Mouse (Mus musculus) small intestine, adult 2 months (tissue): ENCODE results near the gene Duxbl2. TPM values are rescaled to one million over a fixed set of nuclear protein-coding genes. Genes with fewer than 3 reads are reported as not detected.
"Not testable (repeated sequence)": the region's sequence is repeated elsewhere in the genome, so short reads cannot be mapped to it uniquely, and the experiment has no call there.

Experiments
- H3K27ac ChIP-seq: fragments of 200-500 bp; 2 replicates; pipeline ENCODE4 v1.5.1; 2012; ENCODE audit warnings: low read depth, low read length, control low read depth, inconsistent platforms; ENCODE audit not compliant: insufficient read depth
- H3K27me3 ChIP-seq: fragments of 200-500 bp; 2 replicates; pipeline ENCODE4 v1.6.1; 2012; ENCODE audit warnings: mild to moderate bottlenecking, moderate library complexity, low read length, inconsistent platforms; ENCODE audit not compliant: control insufficient read depth, insufficient read depth
- H3K36me3 ChIP-seq: fragments of 200-500 bp; 2 replicates; pipeline ENCODE4 v1.6.1; 2012; ENCODE audit warnings: mild to moderate bottlenecking, low read length, control low read depth, inconsistent platforms; ENCODE audit not compliant: control insufficient read depth, insufficient read depth
- H3K4me1 ChIP-seq: fragments of 200-500 bp; 2 replicates; pipeline ENCODE4 v1.6.1; 2012; ENCODE audit warnings: low read length, inconsistent platforms, mixed read lengths; ENCODE audit not compliant: control insufficient read depth, insufficient read depth, insufficient read length
- H3K4me3 ChIP-seq: fragments of 200-500 bp; 2 replicates; pipeline ENCODE4 v1.5.1; 2012; ENCODE audit warnings: low read depth, mild to moderate bottlenecking, control low read depth, inconsistent platforms, low read length, moderate library complexity
- WGBS: fragments of 180-500 bp; shearing (Covaris S2); methylation state at CpG from one replicate; pipeline ENCODE4 v1.1.7; 2018; 5-methylcytosine and 5-hydroxymethylcytosine counted together
- polyA plus RNA-seq: library from polyadenylated mRNA; depleted of rRNA; stranded (reverse); fragments of >200 nt; gene quantifications from 2 replicates; pipeline ENCODE4 v1.2.3, GENCODE M21; 2012; rRNA removed

Gene Duxbl2
- polyA plus RNA-seq = 0.08 TPM in 1 of 2 replicates, not detected in the other

DNA sequence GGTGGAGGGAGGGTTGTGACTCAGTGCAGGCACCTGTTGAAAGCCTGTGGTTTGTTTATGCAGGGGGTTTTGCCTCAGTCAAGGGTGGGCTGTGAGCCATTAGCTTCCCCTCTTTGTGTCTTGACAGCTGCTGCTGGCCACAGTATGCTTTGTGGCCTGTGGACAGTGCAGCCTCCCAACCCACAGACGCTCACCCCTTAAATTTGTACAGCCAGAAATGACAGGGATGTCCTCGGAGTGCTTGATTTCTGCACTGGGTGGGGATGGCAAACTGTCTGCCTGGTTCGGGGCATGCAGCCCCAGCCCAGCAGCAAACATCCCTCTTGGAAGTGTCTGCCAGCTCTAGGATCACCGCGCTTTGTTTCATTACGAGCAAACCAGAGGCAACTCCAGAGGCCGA, at the start of gene Duxbl2:
Gene Duxbl2, plus strand, starts transcription at position 200 of the 400 bp plus-strand sequence.
- not testable (repeated sequence) for H3K27me3 ChIP-seq, H3K4me3 ChIP-seq, H3K36me3 ChIP-seq, H3K4me1 ChIP-seq, H3K27ac ChIP-seq
- WGBS = no CpG with 5 or more reads among the region's 7 CpGs

DNA sequence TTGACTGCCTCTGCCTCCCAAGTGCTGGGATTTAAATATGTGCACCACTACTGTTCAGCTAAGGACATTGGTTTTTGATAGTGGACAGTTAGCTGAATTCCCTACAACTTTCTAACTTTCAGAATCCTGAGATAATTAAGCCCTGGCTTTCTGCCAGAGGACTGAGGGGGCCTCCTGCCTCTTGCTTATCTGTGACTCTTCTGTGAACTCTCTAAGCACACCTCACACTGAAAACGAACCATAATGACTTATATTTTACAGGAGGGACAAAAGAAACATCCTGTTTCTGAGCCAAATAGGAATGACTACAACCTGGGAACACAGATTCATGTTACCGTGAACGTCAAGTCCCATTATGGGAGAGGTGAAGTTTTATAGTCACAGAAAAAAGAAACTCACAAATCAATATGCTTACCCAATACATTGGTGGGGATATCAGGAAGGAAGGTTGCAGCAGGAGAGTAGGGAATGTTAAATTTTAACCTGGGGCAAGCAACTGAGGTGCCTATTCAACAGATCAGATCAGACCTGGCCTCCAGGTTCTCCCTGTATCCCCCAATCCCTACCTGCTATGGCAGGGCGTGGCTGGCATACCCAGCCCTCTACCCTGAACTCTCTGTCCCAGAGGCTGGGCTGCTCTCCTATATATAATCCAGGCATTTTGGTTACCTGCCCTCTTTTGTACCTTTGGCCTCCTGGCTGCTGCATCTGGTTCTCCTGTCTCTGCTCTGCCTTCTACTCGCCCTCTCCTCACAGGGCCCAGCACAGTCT, 41.3 kb upstream of the Duxbl2 start:
- H3K27me3 ChIP-seq, H3K4me1 ChIP-seq, H3K4me3 ChIP-seq, H3K27ac ChIP-seq, H3K36me3 ChIP-seq: not testable (repeated sequence)
- WGBS = no CpG with 5 or more reads among the region's 5 CpGs

DNA sequence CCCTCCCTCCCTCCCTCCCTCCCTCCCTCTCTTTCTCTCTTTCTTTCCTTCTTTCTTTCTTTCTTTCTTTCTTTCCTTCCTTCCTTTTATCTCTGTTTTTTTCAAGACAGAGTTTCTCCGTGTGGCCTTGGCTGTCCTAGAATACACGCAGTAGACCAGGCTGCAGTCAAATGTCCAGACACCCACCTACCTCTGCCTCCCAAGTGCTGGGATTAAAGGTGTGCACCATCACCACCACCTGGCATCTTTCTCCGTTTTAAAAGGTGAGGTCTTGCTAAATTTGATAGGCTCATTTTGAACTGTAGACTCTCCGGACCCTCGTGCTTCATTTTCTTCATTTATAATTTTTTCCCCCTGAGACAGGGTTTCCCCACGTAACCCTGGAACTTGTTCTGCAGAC, 36.9 kb upstream of the Duxbl2 start, which contains the start of gene Cphx2:
Gene Cphx2, plus strand, starts transcription at position 301 of the 400 bp plus-strand sequence.
- H3K27me3 ChIP-seq, H3K36me3 ChIP-seq, H3K4me3 ChIP-seq, H3K4me1 ChIP-seq, H3K27ac ChIP-seq: not testable (repeated sequence)
- WGBS = no CpG with 5 or more reads among the region's 6 CpGs

DNA sequence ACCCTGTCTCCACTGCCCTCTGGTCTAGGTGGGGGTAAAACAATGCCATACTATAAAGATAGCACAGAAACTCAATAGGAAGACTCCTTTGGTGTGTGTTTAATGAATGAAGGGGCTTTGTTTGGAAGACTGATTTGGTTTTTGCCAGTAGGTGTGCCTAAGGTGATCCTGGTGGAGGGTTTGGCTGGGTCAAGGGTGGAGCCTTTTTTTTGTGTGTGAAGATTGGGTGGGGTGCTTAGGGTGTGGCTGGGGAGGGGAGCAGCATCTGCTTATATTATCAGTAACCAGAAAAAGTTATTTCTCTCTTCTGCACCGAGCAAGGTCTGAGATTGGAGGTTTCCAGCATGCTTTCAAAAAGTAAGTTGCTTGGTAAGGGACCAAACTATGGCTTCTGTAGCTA, 36.2 kb upstream of the Duxbl2 start, which contains the start of gene Cphx3:
Gene Cphx3, plus strand, starts transcription at position 301 of the 400 bp plus-strand sequence.
- H3K27me3 ChIP-seq, H3K27ac ChIP-seq, H3K36me3 ChIP-seq, H3K4me1 ChIP-seq, H3K4me3 ChIP-seq: not testable (repeated sequence)
- WGBS = no CpG with 5 or more reads among the region's 1 CpGs

DNA sequence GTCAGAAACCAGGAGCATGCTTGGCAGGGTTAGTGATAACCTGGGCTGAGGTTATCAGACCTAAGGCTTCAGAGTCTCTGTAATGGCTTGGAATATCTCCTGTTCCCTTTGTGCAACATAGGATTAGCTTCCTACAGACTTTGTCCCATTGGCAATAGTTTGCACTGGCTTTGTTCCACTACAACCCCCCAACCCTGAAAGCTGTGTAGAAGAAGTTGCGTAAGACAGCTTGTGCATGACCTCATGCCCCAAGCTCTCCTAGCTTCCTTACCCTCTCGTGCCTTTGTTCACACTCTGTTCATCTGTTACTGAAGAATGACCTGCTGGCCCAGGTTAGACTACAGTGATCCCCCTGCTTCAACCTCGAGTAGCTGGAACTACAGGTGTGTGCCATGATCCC, 20.5 kb upstream of the Duxbl2 start:
- not testable (repeated sequence) for H3K4me1 ChIP-seq, H3K27me3 ChIP-seq, H3K4me3 ChIP-seq, H3K36me3 ChIP-seq, H3K27ac ChIP-seq
- WGBS = no CpG with 5 or more reads among the region's 3 CpGs

DNA sequence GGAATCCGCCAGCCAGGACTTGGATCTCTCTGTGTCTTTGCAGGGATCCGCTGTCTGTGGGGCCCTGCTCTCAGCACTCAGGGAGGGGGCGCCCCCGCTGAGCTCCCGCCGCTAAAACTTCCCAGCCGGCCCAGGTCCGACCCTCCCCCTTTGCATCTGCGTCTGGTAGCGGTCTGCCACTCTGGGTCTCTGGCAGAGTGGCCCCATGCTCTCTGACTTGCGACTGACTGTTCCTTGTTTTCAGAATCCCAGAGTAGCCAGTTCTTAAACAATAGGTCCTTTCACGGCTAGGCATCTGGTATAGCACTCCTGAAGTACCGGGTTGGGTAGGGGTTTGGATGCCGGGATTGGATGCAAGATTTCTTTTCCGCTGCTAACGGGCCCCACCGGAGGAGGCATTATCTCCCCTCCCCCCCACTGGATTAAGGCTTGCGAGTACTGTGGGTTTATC, 426 bp downstream of the Duxbl2 start:
- not testable (repeated sequence) for H3K36me3 ChIP-seq, H3K4me1 ChIP-seq, H3K27me3 ChIP-seq, H3K27ac ChIP-seq, H3K4me3 ChIP-seq
- no CpG with 5 or more reads among the region's 18 CpGs for WGBS

DNA sequence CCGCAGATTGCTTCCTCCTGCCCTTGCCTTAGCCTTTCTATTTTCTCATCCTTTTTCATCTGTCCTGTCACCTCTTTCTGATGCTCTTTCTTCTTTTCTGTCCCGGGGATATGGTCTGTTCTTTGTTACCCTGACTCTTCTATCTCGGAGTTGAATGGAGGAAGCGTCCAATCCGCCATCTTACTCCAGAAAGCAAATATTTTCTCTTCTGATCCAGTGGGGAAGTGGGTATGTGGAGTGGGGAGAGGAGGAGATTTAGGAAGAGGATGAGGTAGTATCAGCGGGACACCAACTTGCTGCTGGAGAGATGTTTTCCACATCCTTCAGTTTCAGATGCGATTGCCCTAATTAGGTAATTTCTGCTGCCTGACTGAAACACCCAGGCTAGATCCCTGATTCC, 946 bp downstream of the Duxbl2 start:
- not testable (repeated sequence) for H3K4me3 ChIP-seq, H3K27me3 ChIP-seq, H3K36me3 ChIP-seq, H3K27ac ChIP-seq, H3K4me1 ChIP-seq
- no CpG with 5 or more reads among the region's 7 CpGs for WGBS

DNA sequence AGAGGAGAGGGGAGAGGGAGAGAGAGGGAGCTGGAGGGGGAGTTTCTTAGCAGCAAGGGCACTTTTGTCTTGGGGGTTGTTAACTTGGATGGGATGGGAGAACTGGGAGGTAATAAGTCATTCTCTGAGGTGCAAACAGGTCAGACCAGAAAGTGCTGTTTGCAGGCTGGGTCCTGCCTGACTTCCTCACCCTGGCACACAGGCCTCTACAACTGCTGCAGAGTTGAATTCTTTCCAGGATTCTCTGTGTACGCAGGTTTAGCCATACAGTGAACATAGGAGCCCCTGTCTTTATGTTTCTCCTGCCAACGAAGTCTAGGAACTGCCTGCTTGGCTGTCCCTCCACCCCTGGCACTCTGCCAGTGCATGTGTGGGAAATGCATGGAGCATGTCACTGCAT, 28.9 kb downstream of the Duxbl2 start:
- not testable (repeated sequence) for H3K4me3 ChIP-seq, H3K27ac ChIP-seq, H3K4me1 ChIP-seq, H3K27me3 ChIP-seq, H3K36me3 ChIP-seq
- no CpG with 5 or more reads among the region's 2 CpGs for WGBS

DNA sequence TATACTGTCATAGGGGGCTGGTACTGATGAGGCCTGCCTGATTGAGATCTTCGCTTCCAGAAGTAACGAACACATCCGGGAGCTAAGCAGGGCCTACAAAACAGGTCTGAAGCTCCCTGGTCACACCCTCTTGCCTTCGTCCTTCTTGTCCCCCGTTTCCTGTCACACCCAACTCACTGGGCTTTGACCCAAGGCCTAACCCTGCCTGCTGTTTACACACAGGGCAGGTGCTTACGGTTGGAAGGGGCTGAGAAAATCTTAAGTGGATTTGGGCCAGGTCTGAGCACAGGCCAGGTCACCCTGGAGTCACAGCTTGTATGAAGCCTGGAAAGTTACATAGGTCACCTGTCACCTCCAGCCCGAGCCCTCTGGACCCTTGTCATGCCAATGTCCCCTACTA, 37.9 kb downstream of the Duxbl2 start:
- not testable (repeated sequence) for H3K27me3 ChIP-seq, H3K27ac ChIP-seq, H3K36me3 ChIP-seq, H3K4me3 ChIP-seq, H3K4me1 ChIP-seq
- WGBS = no CpG with 5 or more reads among the region's 7 CpGs

DNA sequence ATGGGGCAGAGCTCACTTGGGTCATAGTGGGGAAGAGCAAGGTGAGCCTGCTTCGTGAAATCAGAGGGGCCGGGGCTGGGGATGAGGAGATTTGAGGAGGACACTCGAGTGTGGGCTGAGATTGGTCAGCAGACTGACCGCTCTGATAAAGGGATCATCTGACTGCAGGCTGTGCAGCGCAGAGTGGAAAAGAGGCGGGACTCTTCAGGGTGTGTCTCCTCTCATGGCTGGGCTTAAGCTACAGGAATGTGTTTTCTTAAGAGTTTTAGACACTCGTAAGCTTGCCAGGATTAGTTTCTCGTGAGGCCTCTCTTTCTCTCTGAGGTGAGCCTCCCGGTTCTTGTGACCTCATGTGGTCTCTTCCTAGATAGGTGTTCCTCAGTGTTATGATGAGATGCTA, 43.0 kb downstream of the Duxbl2 start:
- H3K27ac ChIP-seq, H3K36me3 ChIP-seq, H3K4me1 ChIP-seq, H3K4me3 ChIP-seq, H3K27me3 ChIP-seq: not testable (repeated sequence)
- WGBS = no CpG with 5 or more reads among the region's 9 CpGs

DNA sequence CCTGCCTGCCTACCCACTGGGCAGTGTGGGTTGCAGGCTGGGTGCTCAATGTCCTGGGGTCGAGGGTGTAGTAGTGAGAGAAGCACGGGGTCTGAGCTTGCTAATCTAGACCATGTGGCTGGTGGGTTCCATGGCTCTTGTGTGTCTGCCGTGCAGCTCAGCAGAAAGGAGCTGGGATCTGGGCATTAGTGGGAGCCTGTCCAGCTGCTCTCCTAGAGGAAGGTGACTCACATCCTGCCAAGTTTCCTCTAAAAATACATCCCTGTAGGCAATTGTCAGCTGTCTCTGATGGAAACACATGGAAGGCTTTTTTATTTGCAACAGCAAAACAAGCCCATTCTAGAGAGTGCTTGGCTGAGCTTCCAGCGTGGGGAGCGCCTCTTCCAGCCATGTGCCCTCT, 44.3 kb downstream of the Duxbl2 start:
- H3K27ac ChIP-seq, H3K27me3 ChIP-seq, H3K4me3 ChIP-seq, H3K4me1 ChIP-seq, H3K36me3 ChIP-seq: not testable (repeated sequence)
- WGBS = no CpG with 5 or more reads among the region's 5 CpGs

DNA sequence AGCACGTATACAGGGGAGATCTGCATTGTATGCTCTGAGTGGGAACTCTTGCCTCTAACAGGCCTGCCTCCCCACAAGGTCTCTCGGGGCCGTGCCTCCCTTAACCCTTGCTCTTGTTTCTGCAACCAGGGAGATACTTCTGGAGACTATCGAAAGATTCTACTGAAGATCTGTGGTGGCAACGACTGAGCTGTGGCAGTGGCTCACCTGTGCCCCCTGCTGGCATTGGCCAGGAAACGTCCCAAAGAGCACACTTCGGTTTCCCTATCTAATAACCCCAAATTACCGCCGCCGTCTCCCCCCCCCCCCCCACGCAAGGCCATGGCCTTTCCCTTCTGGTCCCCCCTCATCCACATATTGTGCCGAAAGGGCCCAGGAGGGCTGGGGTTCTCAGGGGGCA, 47.1 kb downstream of the Duxbl2 start:
- H3K27me3 ChIP-seq, H3K4me1 ChIP-seq, H3K27ac ChIP-seq, H3K4me3 ChIP-seq, H3K36me3 ChIP-seq: not testable (repeated sequence)
- no CpG with 5 or more reads among the region's 12 CpGs for WGBS
